Comparison of ENCODE assay signal across 8 mouse cellular contexts in genomic region chr11:84069034-84069370, GRCm38 (mm10). TPM values are rescaled to one million over a fixed set of nuclear protein-coding genes. Genes with fewer than 3 reads are reported as not detected.
DNase-seq lines count a peak whose midpoint lies in the region; TF ChIP-seq lines count a peak whose summit lies in the region.

Dusp14 (minus strand) TSS chr11:84069261.

- no peak for TF ChIP-seq CTCF in testis, adult 2 months (IDR thresholded peaks at IDR 0.05; ENCODE audit: control insufficient read depth, insufficient read depth, insufficient replicate concordance, low read depth, low read length)

- no peak for TF ChIP-seq POLR2A in testis, adult 2 months (IDR thresholded peaks at IDR 0.05; ENCODE audit: control insufficient read depth, low read depth, low read length)
- TF ChIP-seq POLR2A in myocyte (IDR thresholded peaks at IDR 0.05; ENCODE audit: insufficient read length, low read depth), result no peak

- no peaks in the 10 kb centered on the region for H3K27me3 ChIP-seq in testis, adult 2 months (ENCODE audit: control insufficient read depth, insufficient read depth, low read length)
- no peaks in the 10 kb centered on the region for H3K27me3 ChIP-seq in myocyte (ENCODE audit: control insufficient read depth, insufficient read depth, insufficient read length)

- H3K4me1 ChIP-seq in testis, adult 2 months (ENCODE audit: control insufficient read depth, insufficient read depth, low read length), result peaks cover 5% of the 10 kb centered on the region

- H3ac ChIP-seq in myocyte (ENCODE audit: control insufficient read depth, insufficient read length), result peak within 1 kb of the TSS; percentile 82

- no peak within 1 kb of the TSS for H3K27ac ChIP-seq in testis, adult 2 months (ENCODE audit: control insufficient read depth, insufficient read depth, low read depth, low read length)

- H3K79me2 ChIP-seq in myocyte (ENCODE audit: control insufficient read depth, insufficient read depth), result peaks cover 27% of the 10 kb centered on the region

- peak within 1 kb of the TSS; percentile 89 for H3K4me2 ChIP-seq in myocyte (ENCODE audit: low read depth)

- no peaks in the 10 kb centered on the region for H3K36me3 ChIP-seq in testis, adult 2 months (ENCODE audit: control insufficient read depth, insufficient read depth, low read length)
- no peaks in the 10 kb centered on the region for H3K36me3 ChIP-seq in myocyte (ENCODE audit: control insufficient read depth, insufficient read depth)

- DNase-seq in cerebellum, adult 9-11 months, result peak; percentile 38
- DNase-seq in cerebellum, postnatal 4 days (ENCODE audit: low spot score in 2 of 2), result no peak
- no peak for DNase-seq in testis, postnatal 10 days (ENCODE audit: low spot score)
- DNase-seq in gonadal fat pad, adult 2 months (ENCODE audit: low read depth), result no peak
- DNase-seq in layer of hippocampus, postnatal 10 days (ENCODE audit: low spot score in 2 of 2), result no peak
- no peak for DNase-seq in c-Kit-positive CD71-positive TER-119-positive erythroid progenitor cells, embryonic 14.5 days (ENCODE audit: low spot score)

- H3K4me3 ChIP-seq in testis, adult 2 months (ENCODE audit: control insufficient read depth, low read depth, low read length), result peak within 1 kb of the TSS; percentile 76
- H3K4me3 ChIP-seq in myocyte, result peak within 1 kb of the TSS; percentile 57

TF ChIP-seq in myocyte, 11 proteins besides CTCF, POLR2A, EP300 and RAD21:
- TF ChIP-seq MYOD1 (IDR thresholded peaks at IDR 0.05; ENCODE audit: control insufficient read depth in 1 of 3, insufficient read length in 2 of 3, low read depth in 2 of 3) (no peak), MAX (IDR thresholded peaks at IDR 0.05; ENCODE audit: low read depth) (no peak), E2F4 (IDR thresholded peaks at IDR 0.05; ENCODE audit: insufficient read depth) (no peak), TCF12 (IDR thresholded peaks at IDR 0.05; ENCODE audit: insufficient read depth, poor library complexity, severe bottlenecking) (no peak), REST (IDR thresholded peaks at IDR 0.05; ENCODE audit: insufficient read depth, insufficient read length) (no peak), TCF3 (IDR thresholded peaks at IDR 0.05; ENCODE audit: insufficient read length, low read depth) (no peak), CEBPB (IDR thresholded peaks at IDR 0.05; ENCODE audit: insufficient read depth, poor library complexity, severe bottlenecking) (no peak)

RNA-seq across cellular contexts. Expression of gene Dusp14, which starts in this region (rescaled TPM):
- polyA plus RNA-seq in testis, adult 2 months (2012; rRNA removed), result 2.4 and 2.5 TPM in 2 replicates
- 11.0 and 11.8 TPM in 2 replicates for polyA plus RNA-seq in gonadal fat pad, adult 2 months (2012; rRNA removed)
- total RNA-seq in layer of hippocampus, postnatal 10 days (2021), result 10 to 100 TPM; 15.9 to 17.3 TPM
- 61.1 TPM for polyA plus RNA-seq in myocyte (2012; fragmentation: generic; extraction: Trizol)
